Mouse (Mus musculus) lung, adult 2 months (tissue): ENCODE measurements around the gene Gal3st1.

Experiments
- CTCF ChIP-seq: fragments of 200-500 bp; IDR thresholded peaks from 2 replicates; pipeline ENCODE4 v1.5.1; 2011; ENCODE audit warnings: mild to moderate bottlenecking, low read length, control low read depth; ENCODE audit not compliant: insufficient read depth
- POLR2A ChIP-seq: fragments of 200-500 bp; IDR thresholded peaks from 2 replicates; pipeline ENCODE4 v1.6.1; 2011; ENCODE audit warnings: low read depth, mild to moderate bottlenecking, control low read depth, low read length, borderline replicate concordance; ENCODE audit errors: extremely low read depth

DNA sequence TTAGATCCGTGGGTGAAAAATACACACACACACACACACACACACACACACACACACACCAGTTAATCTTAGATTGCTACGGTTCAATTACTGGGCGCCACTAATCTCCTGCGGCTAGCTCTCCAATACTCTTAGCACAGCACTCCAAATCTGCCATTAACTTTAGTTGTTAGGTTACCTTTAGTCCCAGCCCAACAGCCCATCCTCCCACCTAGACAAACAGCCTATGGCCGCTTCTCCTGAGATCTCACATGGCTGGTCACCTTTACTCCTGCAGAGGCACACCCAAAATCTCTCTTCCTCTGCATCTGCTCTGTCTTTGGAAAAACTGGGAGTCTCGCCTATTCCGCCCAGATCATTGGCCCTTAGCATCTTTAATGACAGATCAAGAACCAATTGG is 42.1 kb upstream of the Gal3st1 start:
- no peak for TF ChIP-seq CTCF
- no peak for TF ChIP-seq POLR2A
